Mouse (Mus musculus) testis, postnatal 14 days (tissue): ENCODE measurements around the gene Glipr2.

Source experiments
- DNase-seq: peaks from one replicate; pipeline ENCODE4 v3.0.0; 2021; ENCODE audit warnings: low spot score

The Glipr2 gene

DNA sequence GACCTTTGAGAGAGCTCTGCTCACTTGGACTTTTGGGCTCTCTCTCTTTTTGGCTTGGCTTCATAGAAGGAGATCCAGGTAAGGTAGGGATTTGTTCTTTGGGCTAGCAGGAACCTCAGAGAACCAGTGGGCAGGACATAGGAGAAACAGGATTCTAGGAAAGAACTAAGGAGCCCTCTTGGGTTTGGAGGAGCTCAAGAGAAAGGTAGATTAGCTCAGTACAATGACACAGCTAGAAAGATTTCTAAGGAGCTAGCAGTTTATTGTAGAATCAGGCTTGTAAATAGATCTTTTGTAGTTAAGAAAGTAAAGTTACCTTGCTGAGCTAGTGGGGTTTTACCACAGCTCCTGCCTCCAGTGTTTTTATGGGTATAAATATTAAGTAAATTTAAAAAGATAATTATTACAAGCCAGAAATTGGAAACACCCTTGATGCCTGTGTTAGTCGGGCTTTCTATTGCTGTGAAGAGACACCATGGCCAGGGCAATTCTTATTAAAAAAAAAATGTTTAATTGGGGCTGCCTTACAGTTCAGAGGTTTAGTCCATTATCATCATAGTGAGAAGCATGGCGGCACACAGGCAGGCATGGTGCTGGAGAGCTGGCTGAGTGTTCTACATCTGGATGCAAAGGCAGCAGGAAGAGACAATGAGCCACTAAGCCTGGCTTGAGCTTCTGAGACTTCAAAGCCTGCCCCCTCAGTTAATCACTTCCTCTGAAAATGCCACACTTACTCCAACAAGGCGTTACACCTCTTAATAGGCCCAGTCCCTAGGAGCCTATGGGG lies 47.6 kb downstream of the Glipr2 start:
- no peak for DNase-seq

GRCm38 (mm10) chr4:44010176-44010575 lies 53.0 kb downstream of the Glipr2 start:
- DNase-seq, result no peak

GRCm38 (mm10) chr4:44010893-44011292 lies 53.7 kb downstream of the Glipr2 start:
- DNase-seq, result no peak

- DNase-seq, result no peak
Observed at GRCm38 (mm10) chr4:44011799-44012198, 54.6 kb downstream of the Glipr2 start.

- peak; percentile 94 for DNase-seq
Observed at GRCm38 (mm10) chr4:44012376-44013367, 55.5 kb downstream of the Glipr2 start.

DNA sequence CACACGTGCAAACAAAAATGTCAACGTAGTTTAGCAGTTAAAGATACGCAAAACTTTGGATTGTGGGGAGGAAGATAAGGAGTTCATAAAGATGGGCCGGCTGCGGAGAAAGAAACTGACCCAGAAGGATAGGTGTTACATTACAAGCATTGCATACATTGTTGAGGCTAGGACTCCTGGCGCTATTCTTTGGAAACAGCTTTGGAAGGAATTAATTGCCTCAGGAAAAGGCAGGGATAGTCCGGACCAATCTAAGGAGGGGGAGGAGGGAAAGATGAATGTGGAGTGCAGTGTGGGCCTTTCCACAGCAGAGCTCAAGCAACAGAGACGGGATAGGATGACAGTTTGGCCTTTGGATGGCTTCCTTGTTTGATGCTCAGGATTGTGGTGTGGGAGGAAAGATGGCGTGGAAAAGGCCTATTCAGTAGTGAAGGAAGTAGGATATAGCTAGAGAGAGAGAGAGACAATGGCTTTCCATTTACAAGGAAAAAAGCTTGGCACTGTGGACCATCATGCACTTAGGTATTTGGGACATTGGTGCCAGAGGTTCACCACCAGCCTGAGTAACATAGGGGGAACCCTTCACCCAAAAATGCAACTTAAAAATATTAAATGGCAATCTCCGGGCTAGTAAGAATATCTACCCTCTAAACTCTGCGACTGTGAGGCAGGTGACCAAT lies 56.3 kb downstream of the Glipr2 start:
- DNase-seq, result no peak

DNA sequence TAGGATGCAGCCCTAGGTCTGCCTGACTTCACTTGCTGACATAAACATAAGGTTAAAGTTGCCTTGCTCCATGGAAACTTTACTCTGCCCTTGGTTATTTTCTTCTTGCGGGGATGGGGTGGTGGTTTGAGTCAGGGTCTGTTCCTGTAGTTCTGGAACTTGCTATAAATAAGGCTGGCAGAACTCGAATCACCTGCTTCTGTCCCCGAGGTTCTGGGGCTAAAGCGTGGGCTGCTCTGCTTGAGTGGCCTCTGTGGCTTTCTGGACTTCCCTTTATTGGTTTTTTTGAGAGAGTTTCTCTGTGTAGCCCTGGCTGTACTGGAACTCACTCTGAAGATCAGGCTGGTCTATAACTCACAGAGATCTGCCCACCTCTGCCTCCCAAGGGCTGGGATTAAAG lies 58.9 kb downstream of the Glipr2 start:
- DNase-seq, result no peak

DNA sequence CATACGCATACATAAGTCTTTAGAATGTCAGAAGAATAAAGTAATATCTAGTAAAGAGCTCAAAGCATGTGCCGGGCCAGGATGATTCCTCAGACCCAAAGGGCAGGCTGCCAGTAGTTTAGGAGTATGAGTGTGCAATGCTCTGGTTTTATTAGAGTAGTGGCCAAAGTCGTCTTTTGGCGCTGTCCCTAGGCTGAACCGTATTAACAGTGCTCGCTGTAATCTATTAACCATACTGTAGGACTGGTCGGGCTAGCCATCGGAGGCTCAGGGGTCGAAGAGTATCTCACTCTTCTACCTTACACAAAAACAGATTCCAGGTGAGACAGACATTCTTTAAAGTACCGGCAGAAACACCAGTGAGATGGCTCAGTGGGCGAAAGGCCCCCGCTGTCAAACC lies 59.6 kb downstream of the Glipr2 start:
- no peak for DNase-seq

DNA sequence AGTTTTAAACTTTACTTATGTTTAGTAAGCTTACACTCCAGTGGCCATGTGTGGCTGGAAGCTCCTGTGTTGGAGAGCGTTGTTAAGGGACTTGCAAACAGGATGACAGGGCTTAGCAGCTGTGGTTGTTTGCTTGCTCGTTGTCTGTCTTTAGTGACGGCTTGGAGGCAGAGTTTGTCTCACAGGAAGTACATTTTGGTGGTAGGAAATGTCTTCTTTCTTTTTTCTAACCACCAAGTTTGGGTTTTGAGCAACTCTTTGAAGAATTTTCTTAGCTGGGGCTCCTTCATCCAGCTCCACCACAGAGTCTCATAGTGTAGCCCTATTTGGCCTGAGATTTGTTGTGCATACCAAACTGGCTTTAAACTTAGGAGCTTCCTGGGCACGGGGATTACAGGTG lies 65.1 kb downstream of the Glipr2 start:
- no peak for DNase-seq

- no peak for DNase-seq
Observed at GRCm38 (mm10) chr4:44022766-44023165, 65.6 kb downstream of the Glipr2 start.

DNA sequence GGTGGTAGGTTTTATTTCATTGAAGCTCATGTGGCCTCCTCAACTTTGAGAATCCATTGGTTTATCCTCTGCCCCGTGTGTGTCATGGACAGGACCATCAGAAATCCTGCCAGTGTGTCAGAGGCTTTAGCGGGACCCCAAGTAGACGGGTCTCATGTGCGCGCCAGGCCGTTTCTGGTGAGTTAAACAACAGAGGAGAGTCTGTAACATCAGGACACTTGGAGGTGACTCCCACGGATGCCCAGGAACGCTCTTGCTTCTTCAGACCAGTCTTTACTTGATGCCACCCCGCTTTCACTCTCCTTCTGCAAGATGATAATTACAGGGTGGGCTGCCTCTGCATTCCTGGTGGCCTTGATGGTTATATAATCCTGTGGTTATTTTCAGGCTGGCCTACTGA lies 66.5 kb downstream of the Glipr2 start:
- no peak for DNase-seq

GRCm38 (mm10) chr4:44024241-44024640 lies 67.0 kb downstream of the Glipr2 start:
- DNase-seq, result no peak

DNA sequence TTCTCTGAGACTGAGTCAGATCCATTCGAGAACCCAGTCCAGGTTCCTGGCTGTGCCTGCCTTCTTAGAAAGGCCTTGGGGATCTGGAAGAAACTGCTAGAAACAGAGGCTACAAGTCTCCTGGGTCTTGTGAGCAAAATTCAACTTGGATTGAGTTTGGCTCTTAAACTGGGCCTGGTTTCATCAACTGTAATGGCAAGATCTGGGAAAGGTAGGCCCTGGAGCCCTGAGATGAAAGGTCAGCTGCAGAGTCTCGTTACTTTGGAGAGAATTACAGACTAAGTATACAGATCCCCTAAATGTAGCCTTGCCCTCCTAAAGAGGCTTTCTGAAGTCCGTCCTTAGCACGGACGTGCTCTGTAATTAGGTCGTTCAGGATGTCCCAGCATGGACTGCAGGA lies 68.4 kb downstream of the Glipr2 start:
- DNase-seq, result no peak
